Mouse (Mus musculus): Measurements from ENCODE around the gene Ifnar1. TPM values are rescaled to one million over a fixed set of nuclear protein-coding genes. Genes with fewer than 3 reads are reported as not detected.

Gene Ifnar1
- polyA plus RNA-seq, 1 experiment from 2014 or later: 43.9 TPM

- H3K4me3 ChIP-seq: peak overlapping the region; percentile 17; the same call in 1 of the 2 replicates
- 28% methylated on average over 10 of the region's 10 CpGs for WGBS
- peaks cover 81% of the 10 kb centered on the region for H3K4me1 ChIP-seq
Measured at GRCm38 (mm10) chr16:91551081-91551524, 66.1 kb downstream of the Ifnar1 start.

GRCm38 (mm10) chr16:91552072-91552471 lies 67.0 kb downstream of the Ifnar1 start:
- WGBS: 31% methylated on average over 9 of the region's 9 CpGs
- Histone ChIP-seq H3K4me1 (peaks cover 72% of the 10 kb centered on the region), H3K27me3 (ENCODE audit: insufficient read depth, poor library complexity, severe bottlenecking) (no peaks in the 10 kb centered on the region), H3K36me3 (peaks cover 31% of the 10 kb centered on the region), H3K4me3 (no peak overlapping the region), H3K27ac (peak overlapping the region; percentile 73), H3K9me3 (no peaks in the 10 kb centered on the region)
- DNase-seq (ENCODE audit: low spot score): no peak

More at GRCm38 (mm10) chr16:91551081-91551524, 66.1 kb downstream of the Ifnar1 start:
- Histone ChIP-seq H3K9me3 (no peaks in the 10 kb centered on the region), H3K36me3 (peaks cover 24% of the 10 kb centered on the region), H3K27ac (peak overlapping the region; percentile 73), H3K27me3 (ENCODE audit: insufficient read depth, poor library complexity, severe bottlenecking) (no peaks in the 10 kb centered on the region)
- DNase-seq (ENCODE audit: low spot score): no peak

GRCm38 (mm10) chr16:91553625-91554024 lies 68.6 kb downstream of the Ifnar1 start:
- Histone ChIP-seq H3K27ac (peak overlapping the region; percentile 17; the same call in 1 of the 2 replicates), H3K4me3 (no peak overlapping the region), H3K36me3 (peaks cover 43% of the 10 kb centered on the region), H3K27me3 (ENCODE audit: insufficient read depth, poor library complexity, severe bottlenecking) (no peaks in the 10 kb centered on the region), H3K4me1 (peaks cover 60% of the 10 kb centered on the region), H3K9me3 (no peaks in the 10 kb centered on the region)
- DNase-seq (ENCODE audit: low spot score): no peak
- 53% methylated on average over 12 of the region's 12 CpGs for WGBS

GRCm38 (mm10) chr16:91555017-91555605 lies 70.1 kb downstream of the Ifnar1 start:
- no peak for DNase-seq (ENCODE audit: low spot score)
- peaks cover 45% of the 10 kb centered on the region for H3K4me1 ChIP-seq
- H3K27me3 ChIP-seq (ENCODE audit: insufficient read depth, poor library complexity, severe bottlenecking): no peaks in the 10 kb centered on the region
- H3K36me3 ChIP-seq: peaks cover 53% of the 10 kb centered on the region
- H3K27ac ChIP-seq: no peak overlapping the region
- WGBS: 80% methylated on average over 8 of the region's 8 CpGs
- H3K9me3 ChIP-seq: no peaks in the 10 kb centered on the region
- no peak overlapping the region for H3K4me3 ChIP-seq

GRCm38 (mm10) chr16:91556659-91557058 lies 71.6 kb downstream of the Ifnar1 start:
- DNase-seq (ENCODE audit: low spot score): no peak
- Histone ChIP-seq H3K27me3 (ENCODE audit: insufficient read depth, poor library complexity, severe bottlenecking) (no peaks in the 10 kb centered on the region), H3K36me3 (peaks cover 67% of the 10 kb centered on the region), H3K27ac (no peak overlapping the region), H3K9me3 (no peaks in the 10 kb centered on the region), H3K4me3 (no peak overlapping the region), H3K4me1 (peaks cover 39% of the 10 kb centered on the region)
- 88% methylated on average over 15 of the region's 15 CpGs for WGBS

Small RNA genes within 50 kb of the gene (microRNA-seq; reads per million reads assigned to microRNA genes)
- not detected for gene Mir6367

Other genes starting within 250 kb of the Ifnar1 start
- gene Olig1, start 215.5 kb upstream of the Ifnar1 start, polyA plus RNA-seq (2016; fragmentation: Nextera tagmentation; extraction: Ambion mirVana): 0.10 and 0.21 TPM in 2 replicates
- 42.2 and 48.8 TPM in 2 replicates for gene Ifnar2, start 112.5 kb upstream of the Ifnar1 start, polyA plus RNA-seq (2016; fragmentation: Nextera tagmentation; extraction: Ambion mirVana)
- gene Gm21970, start 93.5 kb upstream of the Ifnar1 start, polyA plus RNA-seq (2016; fragmentation: Nextera tagmentation; extraction: Ambion mirVana): not detected in 2 replicates
- 29.6 and 37.0 TPM in 2 replicates for gene Il10rb, start 79.1 kb upstream of the Ifnar1 start, polyA plus RNA-seq (2016; fragmentation: Nextera tagmentation; extraction: Ambion mirVana)
- gene Ifngr2, start 61.8 kb downstream of the Ifnar1 start, polyA plus RNA-seq (2016; fragmentation: Nextera tagmentation; extraction: Ambion mirVana): 53.7 and 85.6 TPM in 2 replicates
- 44.7 and 56.1 TPM in 2 replicates for gene Tmem50b, start 112.6 kb downstream of the Ifnar1 start, polyA plus RNA-seq (2016; fragmentation: Nextera tagmentation; extraction: Ambion mirVana)
- gene Dnajc28, start 133.8 kb downstream of the Ifnar1 start, polyA plus RNA-seq (2016; fragmentation: Nextera tagmentation; extraction: Ambion mirVana): 2.7 and 2.9 TPM in 2 replicates
- gene Gart, start 161.7 kb downstream of the Ifnar1 start, polyA plus RNA-seq (2016; fragmentation: Nextera tagmentation; extraction: Ambion mirVana): 125 and 144 TPM in 2 replicates
- gene Son, start 162.3 kb downstream of the Ifnar1 start, polyA plus RNA-seq (2016; fragmentation: Nextera tagmentation; extraction: Ambion mirVana): 79.3 and 93.6 TPM in 2 replicates
- 20.7 and 30.3 TPM in 2 replicates for gene Donson, start 203.5 kb downstream of the Ifnar1 start, polyA plus RNA-seq (2016; fragmentation: Nextera tagmentation; extraction: Ambion mirVana)
- gene Cryzl1, start 243.7 kb downstream of the Ifnar1 start, polyA plus RNA-seq (2016; fragmentation: Nextera tagmentation; extraction: Ambion mirVana): 58.0 and 60.3 TPM in 2 replicates
- gene Itsn1, start 244.0 kb downstream of the Ifnar1 start, polyA plus RNA-seq (2016; fragmentation: Nextera tagmentation; extraction: Ambion mirVana): 26.0 and 26.5 TPM in 2 replicates